Mouse (Mus musculus) adrenal gland, postnatal 36 days (tissue): ENCODE measurements around the gene Scrn3. TPM values are rescaled to one million over a fixed set of nuclear protein-coding genes. Genes with fewer than 3 reads are reported as not detected.

ENCODE experiments used
- DNase-seq, 2 experiments: peaks; one replicate each; pipeline ENCODE4 v3.0.0; 2021; ENCODE audit warnings: mixed read lengths in 1 of 2
- long read RNA-seq, 2 experiments: library from polyadenylated mRNA; stranded (forward); transcript quantifications; one replicate each; pipeline ENCODE4 v2.0.0; 2021; ENCODE audit warnings: borderline sequencing depth in 2 of 2
- total RNA-seq, 2 experiments: library from RNA; stranded (reverse); gene quantifications; 2 replicates each; pipeline ENCODE4 v1.2.3; 2021

Scrn3 gene
- total RNA-seq, result 10 to 100 TPM; 18.8 to 26.8 TPM
- long read RNA-seq, experiment 1, transcript Scrn3-201 (8 exons, 3,309 nt), result major isoform, 12 of 35 reads
- long read RNA-seq, experiment 1, transcript Scrn3-202 (4 exons, 1,897 nt), result minor isoform, 9 of 35 reads
- long read RNA-seq, experiment 1, partial matches to known transcripts, result 4 of 35 reads
- long read RNA-seq, experiment 1, other reads (novel, unspliced or antisense), result 10 of 35 reads
- long read RNA-seq, experiment 2, partial matches to known transcripts, result 1 of 6 reads
- long read RNA-seq, experiment 2, other reads (novel, unspliced or antisense), result 1 of 6 reads

DNA sequence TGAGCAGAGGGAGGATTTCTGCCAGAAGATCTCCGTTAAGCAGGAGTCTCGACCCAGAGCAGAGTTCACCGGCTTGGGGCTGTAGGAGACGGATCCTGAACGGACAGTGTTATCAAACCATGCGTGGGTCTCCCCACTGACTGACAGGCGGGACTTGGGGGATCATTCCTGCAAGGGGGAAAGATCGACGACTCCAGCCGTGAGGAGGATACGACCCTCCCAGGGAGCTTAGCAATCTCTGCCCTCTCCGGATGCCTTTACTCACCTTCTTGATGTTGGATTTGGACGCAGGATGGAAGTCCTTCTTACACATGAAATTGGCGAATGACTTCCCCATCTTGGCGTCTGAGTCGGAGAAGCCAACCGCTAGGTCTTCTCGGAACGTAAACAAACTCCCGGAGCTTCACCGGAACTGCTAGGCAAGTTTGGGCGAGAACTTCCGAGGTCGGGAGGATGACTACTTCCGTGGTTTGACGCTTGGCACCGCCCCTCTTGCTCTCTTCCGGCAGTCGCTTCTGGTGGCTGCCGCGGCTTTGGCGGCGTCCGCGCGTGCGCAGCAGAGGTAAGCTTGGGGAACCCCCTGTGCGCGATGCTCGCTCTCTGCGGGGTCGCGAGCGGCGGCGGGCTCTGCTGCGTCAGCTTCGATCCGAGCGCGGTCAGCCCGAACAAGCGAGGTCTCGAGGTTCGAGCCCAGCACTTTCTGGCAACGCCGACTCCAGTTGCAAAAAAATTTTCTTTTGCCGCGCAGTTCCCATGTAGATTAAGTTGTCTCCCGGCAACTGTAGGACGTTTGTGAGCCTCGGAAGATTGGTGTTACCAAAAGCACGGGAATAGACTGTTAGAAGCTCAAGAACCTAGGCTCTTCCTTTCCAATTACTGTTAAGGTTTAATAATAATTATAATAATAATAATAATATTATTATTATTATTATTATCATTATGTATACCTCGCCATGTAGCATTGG lies at the start of gene Scrn3, which contains the start of gene Cir1:
Gene Scrn3, plus strand, starts transcription at position 450 of the 965 bp plus-strand sequence.
Gene Cir1, minus strand, starts transcription at position 550 of the 965 bp plus-strand sequence.
- DNase-seq, result peak; percentile 95 to 97

DNA sequence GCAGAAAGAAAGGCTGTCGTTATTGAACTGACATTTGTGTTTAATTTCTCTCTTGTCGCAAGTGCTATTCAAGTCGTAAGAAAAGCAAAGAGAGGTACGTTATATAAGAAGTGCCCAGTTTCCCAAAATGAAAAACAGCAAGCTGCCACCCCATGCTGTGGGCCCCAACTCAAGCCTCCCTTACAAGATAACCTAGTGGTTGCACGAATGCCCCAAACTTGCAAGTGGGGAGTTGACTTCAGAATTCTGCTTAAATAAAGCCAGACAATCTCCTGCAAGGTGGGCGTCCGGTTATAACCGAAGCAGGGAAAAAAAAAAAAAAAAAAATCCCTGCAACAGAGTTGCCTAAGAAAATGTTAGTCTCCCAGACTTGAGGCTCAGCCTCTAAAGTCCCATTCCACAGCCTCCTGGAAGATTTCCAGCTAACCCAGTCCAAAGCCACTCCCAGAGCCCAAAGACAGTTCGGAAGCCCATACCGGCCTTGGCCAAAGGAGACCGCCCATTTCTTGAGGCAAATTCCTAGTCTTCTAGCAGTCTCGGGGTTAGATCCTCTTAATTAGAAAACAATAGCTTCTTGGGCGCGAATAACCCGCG lies 49.1 kb upstream of the Scrn3 start:
- no peak for DNase-seq

DNA sequence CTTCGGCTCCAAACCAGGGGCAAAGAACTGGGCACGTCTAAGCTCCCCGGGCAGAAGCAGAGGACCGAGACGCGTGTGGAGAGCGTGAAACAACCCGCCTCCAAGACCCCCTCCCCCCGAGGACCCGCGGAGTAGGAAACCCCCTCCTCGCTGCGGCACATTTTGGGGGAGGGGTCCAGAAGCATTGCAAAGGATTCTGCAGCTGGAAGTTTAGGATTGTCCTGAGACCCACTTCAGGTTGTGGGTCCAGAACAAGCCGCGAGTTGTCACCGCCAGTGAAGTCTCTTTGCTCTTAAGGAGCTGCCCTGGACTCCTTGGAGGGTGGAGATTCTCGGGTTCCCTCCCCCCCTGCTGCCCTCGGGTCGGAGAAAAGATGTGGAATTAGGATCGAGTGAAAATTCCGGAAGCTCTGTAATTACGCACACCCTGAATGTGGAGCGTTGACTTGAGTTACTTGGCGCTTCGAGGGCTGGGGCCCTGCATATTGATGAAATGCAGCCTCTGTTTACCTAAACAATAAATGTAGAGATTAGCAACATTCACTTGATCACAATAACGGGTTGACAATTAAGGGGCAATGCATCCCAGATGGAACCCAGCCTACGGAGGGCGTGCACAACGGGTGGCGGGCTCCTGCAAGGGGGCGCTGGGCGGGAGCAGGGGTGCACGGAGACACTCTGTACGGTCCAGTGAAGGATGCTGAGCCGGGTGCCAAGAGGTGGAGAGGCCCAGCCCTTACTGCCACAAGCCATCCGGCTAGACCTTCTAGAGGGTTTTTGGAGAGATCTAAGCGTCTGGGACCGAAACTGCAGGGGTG lies 48.4 kb upstream of the Scrn3 start:
- DNase-seq, result no peak

DNA sequence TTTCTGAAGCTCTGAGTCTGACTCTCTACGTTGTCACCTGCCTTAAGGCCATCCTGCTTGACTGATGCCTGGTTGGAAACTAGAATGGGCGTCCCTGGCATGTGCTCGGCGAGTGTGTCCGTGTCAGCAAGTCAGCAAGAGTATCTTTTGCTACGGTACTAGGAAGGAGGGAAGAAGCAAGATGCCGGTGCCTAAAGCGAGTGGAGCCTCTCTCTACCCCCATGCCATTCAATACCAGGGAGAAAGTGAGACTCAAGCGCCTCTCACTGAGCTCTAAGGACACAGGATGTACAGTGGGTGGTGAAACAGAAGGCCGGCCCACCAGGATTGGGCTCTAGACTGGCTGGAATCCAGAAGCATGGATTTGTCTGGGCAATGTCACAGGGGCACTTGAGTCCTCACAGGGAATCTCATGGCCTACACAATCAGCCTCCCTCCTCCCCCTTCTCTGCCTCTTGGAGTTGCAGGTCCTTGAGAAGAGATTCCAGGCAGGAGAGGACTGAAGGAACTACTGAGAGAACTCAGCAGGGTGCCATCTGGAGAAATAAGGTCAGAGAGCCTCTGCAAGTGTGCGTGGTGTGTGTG lies 47.7 kb upstream of the Scrn3 start:
- DNase-seq, result no peak

DNA sequence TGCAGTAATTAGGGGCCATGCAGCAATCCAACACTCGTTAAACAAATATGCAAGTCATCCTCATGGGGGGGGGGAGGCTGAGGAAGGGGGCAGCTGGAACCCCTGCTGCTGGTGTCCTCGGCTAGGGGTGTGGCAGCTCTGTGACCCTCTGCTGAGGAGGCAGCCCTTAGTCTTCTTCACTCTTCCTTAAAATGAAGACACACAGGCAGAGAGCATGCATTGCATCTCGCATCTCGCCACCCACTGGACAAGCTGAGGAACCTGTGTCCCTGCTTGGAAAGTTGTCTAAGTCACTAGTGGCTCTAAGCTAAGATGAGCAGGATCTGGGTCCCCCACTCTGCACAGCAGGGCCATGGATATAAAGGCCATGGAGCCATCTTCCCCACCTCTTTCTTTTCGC lies 46.4 kb upstream of the Scrn3 start:
- no peak for DNase-seq

DNA sequence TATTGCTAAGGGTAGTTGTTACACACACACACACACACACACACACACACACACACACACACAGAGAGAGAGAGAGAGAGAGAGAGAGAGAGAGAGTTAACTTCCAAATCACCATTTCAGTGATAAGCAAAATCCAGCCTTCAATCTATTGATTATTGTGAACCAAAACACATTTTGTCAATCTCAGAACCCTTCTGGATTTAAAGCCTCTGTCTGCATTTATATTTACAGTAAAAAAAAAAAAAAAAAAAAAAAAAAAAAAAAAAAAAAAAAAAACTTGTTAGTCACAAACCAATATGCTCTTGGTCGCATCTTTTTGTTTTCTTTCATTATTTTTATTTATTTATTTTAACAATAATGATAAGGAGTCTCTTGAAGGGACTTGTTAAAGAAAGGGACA lies 45.8 kb upstream of the Scrn3 start:
- DNase-seq, result no peak

DNA sequence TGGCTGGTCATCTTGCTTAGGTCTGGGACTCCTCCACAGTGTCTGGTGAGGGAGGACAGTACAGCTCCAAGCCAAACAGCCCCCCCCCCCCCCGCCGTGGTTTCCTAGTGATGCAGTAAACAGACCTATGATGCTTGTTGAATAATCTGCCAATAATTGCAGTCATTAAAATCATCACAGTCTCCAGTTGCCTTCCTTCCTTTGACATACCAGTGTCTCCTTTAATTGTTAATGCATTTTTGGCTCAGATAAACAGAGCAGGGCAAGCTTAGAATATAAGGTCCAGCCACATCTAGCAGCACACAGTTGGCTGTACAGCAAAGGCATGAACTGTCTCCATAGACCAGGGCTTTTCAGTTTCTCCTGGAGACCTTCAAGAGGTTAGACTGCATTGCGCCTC lies 45.2 kb upstream of the Scrn3 start:
- DNase-seq, result no peak

DNA sequence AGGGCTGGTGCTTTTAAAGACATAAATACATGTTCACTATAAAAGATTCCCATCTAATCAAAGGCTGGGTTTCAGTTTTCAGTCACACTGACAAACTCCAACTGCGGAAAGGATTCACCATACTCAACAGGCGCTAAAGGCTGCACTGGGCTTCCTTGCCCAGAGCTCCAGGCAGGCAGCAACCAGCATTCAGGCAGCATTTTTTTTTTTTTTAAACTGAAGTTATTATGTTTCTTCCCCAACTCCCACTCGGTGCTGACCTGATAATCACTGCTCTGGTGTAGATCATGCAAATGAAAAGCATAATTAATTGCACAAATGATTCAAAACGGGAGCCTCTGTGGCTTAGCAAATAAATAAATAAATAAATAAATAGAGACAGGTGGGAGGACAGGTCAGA lies 44.6 kb upstream of the Scrn3 start:
- no peak for DNase-seq

DNA sequence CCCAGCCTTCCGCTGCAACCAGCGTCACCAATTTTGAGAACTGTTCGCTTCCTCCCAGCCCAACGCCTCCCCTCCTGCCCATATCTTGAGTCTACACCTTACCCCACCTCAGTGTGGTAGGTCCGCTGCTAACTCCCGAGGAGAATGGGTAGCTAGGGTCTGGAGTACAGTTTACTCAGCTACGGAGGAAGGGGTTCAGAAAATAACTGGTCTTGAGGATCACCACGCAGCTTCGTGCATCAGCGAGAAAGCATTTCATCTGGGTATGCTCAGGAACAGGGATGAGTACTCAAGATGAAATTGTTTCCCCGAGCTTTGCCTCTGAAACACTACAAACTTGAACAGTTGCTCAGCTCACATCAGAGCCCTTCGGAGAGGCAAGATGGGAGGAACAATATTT lies 44.1 kb upstream of the Scrn3 start:
- DNase-seq, result no peak

DNA sequence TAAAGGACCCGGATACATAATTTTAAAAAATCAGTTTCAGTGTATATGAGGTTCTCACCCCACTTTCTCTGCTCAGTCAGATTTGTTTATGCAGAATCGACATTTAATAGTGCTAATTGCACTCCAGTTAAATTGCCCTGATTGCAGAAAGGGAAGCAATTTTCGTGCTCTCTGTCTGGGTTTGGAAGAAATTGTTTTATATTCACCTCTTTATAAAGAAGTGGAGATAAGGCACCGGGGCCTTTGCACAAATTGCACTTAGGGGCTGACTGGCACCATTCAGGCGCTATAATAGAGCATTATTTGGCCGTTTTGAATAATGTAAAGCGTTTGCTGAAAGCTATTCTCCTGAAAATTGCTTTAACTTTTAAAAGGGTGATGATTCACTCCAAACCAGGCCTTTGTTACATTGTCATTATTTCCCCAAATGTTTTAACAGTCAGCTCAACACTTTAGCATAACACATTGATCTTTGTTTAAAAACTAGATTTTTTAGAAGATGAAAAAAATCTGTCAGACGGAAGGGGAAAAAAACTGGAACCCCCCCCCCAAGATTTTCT lies 43.5 kb upstream of the Scrn3 start:
- DNase-seq, result no peak

DNA sequence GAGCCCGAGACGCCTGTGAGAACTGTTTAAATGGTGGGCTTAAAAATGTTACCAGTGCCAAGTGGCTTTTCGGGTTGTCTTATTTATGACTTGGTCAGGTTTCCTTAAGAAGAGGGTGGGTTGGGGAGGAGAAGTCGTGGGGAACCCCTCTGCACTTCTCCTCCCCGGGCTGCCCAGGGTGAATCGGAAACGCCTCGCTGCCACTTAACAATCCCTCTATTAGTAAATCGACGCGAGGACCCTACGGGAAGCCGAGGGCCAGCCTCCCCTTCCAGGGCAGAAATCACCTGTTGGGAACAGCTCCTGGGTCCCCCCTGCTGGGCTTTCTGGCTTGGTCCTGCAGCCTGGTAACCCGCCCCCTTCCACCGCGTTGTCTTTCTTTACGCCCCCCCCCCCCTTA lies 42.7 kb upstream of the Scrn3 start:
- no peak for DNase-seq

DNA sequence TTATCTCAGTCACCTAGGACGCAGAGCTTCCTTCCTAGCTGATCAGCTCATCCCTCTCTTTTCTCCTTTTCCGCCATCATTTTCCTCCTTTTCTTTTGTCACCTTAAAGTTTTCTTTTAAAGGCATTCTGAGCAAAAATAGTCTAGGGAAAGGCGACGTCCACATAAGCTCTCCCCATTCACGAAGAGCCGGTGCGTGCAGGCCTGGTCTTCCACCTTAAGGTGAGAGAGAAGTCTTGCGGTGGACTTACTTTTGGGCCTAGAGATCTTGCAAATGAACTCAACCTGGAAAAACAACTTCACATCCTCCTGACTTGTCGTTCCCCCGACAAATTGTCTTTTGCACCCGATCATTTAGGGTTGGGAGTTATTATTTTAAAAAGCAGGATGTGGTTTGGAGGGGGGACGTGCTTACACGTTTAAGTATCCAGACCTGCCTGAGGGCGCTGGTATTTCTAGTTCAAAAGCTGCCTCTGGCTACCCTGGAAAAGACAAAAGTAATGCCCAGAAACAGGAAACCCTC lies 42.3 kb upstream of the Scrn3 start:
- DNase-seq, result no peak

DNA sequence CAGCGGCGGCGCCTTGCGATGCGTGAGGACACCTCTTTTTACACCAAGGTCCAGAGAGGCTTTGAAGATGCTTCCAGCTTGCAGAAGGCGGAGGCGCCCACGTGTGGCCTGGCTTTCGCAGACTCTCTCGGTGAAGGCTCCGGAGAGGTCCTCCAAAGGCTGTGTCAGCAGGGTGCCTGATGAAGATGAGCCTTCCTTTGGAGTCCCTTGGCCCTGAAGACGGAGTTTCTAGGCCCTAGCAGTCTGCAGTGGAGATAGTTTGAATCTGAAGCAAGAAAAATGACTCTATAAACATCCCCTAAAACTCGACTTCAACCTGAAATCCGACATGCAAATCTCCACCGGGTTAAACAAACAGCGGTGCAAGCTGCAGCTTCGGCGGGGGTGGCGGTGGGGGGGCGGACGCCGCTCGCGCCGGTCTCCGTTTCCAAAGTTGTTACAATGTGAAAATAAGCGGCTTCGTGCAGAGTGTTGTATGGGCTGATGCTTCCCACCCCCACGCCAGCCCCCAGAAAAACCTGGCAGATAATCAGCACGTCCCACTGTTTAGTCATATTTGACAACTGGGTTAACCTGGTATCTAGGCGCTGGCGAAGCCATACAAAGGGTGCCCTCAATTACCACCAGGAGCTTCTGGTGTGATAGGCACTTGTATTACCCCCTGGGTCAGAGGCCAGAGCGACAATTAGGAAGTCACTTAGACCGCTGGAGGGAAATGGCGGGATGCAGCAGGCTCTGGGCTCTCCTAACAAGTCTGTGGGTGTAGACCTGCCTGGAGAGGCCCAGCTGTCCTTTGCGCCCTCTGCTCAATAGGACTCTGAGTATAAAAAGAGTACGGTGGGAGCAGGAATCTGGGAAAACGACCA lies 41.6 kb upstream of the Scrn3 start:
- DNase-seq, result no peak

DNA sequence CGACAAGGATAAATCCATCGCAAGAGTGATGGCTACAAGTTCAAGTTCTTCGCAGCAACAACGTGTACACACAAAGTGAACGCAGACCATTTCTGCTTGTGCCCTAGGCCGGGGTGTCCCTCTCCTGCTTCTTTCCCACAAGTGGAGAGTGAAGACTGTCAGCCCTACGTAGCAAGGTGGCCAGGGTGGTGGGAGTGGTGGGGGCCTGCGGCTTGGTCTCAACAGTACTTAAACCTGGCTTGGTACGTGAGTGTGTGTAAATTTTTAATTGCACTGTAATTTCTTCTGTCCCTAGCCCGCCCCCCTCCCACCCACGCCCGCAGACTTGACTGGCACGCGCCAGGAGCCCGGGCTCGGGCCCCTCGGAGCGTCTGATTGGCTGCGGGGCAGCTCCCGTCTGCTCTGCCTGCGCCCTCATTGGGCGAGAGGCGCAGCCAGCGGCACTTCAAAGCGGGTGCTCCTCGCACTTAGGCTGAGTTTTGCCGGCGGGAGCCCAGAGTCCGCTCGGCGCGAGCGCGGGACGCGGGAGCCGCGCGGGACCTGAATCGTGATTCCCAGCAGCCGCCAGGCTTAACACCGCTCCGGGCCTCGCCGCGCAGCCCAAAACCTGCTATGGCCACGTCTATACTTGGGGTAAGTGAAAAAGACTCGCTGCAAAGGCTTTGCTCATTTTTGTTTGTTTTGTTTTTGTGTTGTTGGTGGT lies 40.8 kb upstream of the Scrn3 start, which contains the start of gene Sp9:
Gene Sp9, plus strand, starts transcription at position 467 of the 703 bp plus-strand sequence.
- peak; percentile 40 to 52 for DNase-seq

DNA sequence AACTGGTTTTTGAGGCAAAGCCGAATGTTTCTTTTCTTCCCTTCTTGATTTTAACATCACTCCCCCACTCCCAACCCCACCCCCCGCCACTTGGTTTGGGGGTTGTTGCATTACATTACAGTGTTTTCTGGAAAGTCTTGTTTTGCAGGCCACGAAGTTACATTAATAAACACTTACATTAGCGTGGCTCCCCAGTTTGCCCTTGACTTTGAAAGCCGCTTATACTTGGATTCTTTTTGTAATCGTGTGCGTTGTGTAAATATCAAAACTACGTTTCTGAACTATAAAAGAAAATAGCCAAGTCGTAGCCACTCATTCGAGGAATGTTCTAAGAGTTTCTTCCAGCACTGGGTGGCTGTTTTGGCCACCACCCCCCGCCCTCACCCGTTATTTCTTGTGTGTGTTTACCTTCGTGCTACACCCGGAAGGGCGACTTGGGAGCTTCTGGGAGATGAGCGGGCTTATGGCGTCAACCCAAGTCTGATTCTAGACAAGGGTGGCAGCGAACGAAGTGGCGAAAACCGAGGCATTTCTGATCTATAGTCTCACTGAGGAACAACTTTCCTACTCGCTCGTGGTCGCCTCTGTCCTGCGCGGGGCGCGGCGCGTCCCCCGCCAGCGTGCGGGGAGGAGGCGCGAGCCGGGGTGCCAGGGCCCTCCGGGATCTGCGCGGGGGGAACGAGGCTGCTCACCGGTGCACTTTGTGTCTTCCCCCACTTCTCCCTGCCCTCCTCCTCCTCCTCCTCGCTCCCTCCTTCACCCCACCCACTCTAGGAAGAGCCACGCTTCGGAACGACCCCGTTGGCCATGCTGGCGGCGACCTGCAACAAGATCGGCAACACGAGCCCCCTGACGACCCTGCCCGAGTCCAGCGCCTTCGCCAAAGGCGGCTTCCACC lies 39.8 kb upstream of the Scrn3 start:
- no peak for DNase-seq

DNA sequence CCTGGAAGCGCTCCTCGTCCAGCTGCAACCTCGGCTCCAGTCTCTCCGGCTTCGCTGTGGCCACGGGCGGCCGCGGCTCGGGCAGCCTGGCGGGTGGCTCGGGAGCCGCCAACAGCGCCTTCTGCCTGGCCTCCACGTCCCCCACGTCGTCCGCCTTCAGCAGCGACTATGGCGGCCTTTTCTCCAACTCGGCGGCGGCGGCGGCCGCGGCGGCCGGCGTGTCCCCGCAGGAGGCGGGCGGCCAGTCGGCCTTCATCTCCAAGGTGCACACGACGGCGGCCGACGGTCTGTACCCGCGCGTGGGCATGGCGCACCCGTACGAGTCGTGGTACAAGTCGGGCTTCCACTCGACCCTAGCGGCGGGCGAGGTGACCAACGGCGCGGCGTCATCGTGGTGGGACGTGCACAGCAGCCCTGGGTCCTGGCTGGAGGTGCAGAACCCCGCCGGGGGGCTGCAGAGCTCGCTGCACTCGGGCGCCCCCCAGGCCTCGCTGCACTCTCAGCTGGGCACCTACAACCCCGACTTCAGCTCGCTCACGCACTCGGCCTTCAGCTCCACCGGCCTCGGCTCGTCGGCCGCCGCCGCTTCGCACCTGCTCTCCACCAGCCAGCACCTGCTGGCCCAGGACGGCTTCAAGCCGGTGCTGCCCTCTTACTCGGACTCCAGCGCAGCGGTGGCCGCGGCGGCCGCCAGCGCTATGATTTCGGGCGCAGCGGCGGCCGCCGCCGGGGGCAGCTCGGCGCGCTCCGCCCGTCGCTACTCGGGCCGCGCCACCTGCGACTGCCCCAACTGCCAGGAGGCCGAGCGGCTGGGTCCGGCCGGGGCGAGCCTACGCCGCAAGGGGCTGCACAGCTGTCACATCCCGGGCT lies 38.9 kb upstream of the Scrn3 start:
- no peak for DNase-seq
